Mouse (Mus musculus) olfactory bulb, adult 2 months (tissue): Measurements from ENCODE around the gene Sirt1.

Source experiments
- CTCF ChIP-seq: fragments of 200-500 bp; IDR thresholded peaks from 2 replicates; pipeline ENCODE4 v1.5.1; 2012; ENCODE audit warnings: low read depth, mild to moderate bottlenecking, low read length, moderate library complexity; ENCODE audit not compliant: insufficient read depth
- POLR2A ChIP-seq: fragments of 200-500 bp; IDR thresholded peaks from 2 replicates; pipeline ENCODE4 v1.6.1; 2012; ENCODE audit warnings: mild to moderate bottlenecking, low read depth, low read length, moderate library complexity; ENCODE audit not compliant: insufficient read depth

- no peak for TF ChIP-seq POLR2A
- TF ChIP-seq CTCF = no peak
Observed at GRCm38 (mm10) chr10:63302356-63302755, 79.1 kb downstream of the Sirt1 start.
